Mouse (Mus musculus): ENCODE results near the gene Gm13275.
"Not testable (repeated sequence)": the region's sequence is repeated elsewhere in the genome, so short reads cannot be mapped to it uniquely, and the experiment has no call there.

Gm13275 gene

GRCm38 (mm10) chr4:88799365-88799764, 5.1 kb downstream of the Gm13275 start, which contains the start of gene Gm13285:
Gene Gm13285, plus strand, starts transcription at chr4:88799665.
- DNase-seq = peak; percentile 49

GRCm38 (mm10) chr4:88802954-88803353, 8.7 kb downstream of the Gm13275 start, which contains the start of gene Gm13287:
Gene Gm13287, plus strand, starts transcription at chr4:88803254.
- not testable (repeated sequence) for DNase-seq

GRCm38 (mm10) chr4:88805231-88805630, 10.9 kb downstream of the Gm13275 start, which contains the start of gene Gm13288:
Gene Gm13288, plus strand, starts transcription at chr4:88805531.
- DNase-seq = not testable (repeated sequence)

GRCm38 (mm10) chr4:88805761-88806160, 11.5 kb downstream of the Gm13275 start:
- peak; percentile 93 for DNase-seq

GRCm38 (mm10) chr4:88815928-88816327, 21.6 kb downstream of the Gm13275 start, which contains the start of gene Ifna7:
Gene Ifna7, plus strand, starts transcription at chr4:88816228.
- no peak for DNase-seq

GRCm38 (mm10) chr4:88819659-88820058, 25.4 kb downstream of the Gm13275 start, which contains the start of gene Ifna11:
Gene Ifna11, plus strand, starts transcription at chr4:88819959.
- DNase-seq = no peak

GRCm38 (mm10) chr4:88822995-88823394, 28.7 kb downstream of the Gm13275 start:
- DNase-seq = no peak

- DNase-seq = not testable (repeated sequence)
These were observed 32.8 kb downstream of the Gm13275 start, which contains the start of gene Ifna6 for GRCm38 (mm10) chr4:88827116-88827515. Gene Ifna6, plus strand, starts transcription at chr4:88827416.

- no peak for DNase-seq
These were observed 36.2 kb downstream of the Gm13275 start for GRCm38 (mm10) chr4:88830523-88830922.

- DNase-seq = not testable (repeated sequence)
These were observed 40.9 kb downstream of the Gm13275 start, which contains the start of gene Ifna5 for GRCm38 (mm10) chr4:88835225-88835624. Gene Ifna5, plus strand, starts transcription at chr4:88835525.

GRCm38 (mm10) chr4:88838828-88839227, 44.5 kb downstream of the Gm13275 start:
- DNase-seq = no peak

- no peak for DNase-seq
These were observed 45.8 kb downstream of the Gm13275 start for GRCm38 (mm10) chr4:88840058-88840457.

GRCm38 (mm10) chr4:88841438-88841911, 47.2 kb downstream of the Gm13275 start, which contains the start of gene Ifna4:
Gene Ifna4, plus strand, starts transcription at chr4:88841861.
- DNase-seq = no peak
